ENCODE assay signal across 9 mouse cellular contexts in genomic region chr11:63919211-63920098, GRCm38 (mm10). TPM values are rescaled to one million over a fixed set of nuclear protein-coding genes. Genes with fewer than 3 reads are reported as not detected.
A peak's percentile ranks its signal among the peaks of the same experiment; 100 is the strongest.
DNase-seq lines count a peak whose midpoint lies in the region; ATAC-seq and TF ChIP-seq lines count a peak whose summit lies in the region.
"Had no signal": no experiment of that assay in that cellular context is flagged by ENCODE, and none has a peak within 500 bp of the region (broad histone marks: within the 10 kb centered on the region; RNA-seq: fewer than 3 reads in every experiment).

No protein-coding gene starts in this region.

- H3K4me1 ChIP-seq in kidney, postnatal 0 days (replicated peaks; ENCODE audit: insufficient read depth, low read length): peaks cover 15% of the 10 kb centered on the region; the same call in 1 of the 2 replicates
- peaks cover 6% of the 10 kb centered on the region for H3K4me1 ChIP-seq in embryonic facial prominence, embryonic 11.5 days (ENCODE audit: control insufficient read depth, insufficient read depth, low read length)
- H3K4me1 ChIP-seq in neural tube, embryonic 13.5 days (replicated peaks): peaks cover 74% of the 10 kb centered on the region

- peak overlapping the region; percentile 72 for H3K9ac ChIP-seq in kidney, postnatal 0 days (ENCODE audit: low read depth, low read length)
- peak overlapping the region; percentile 74 for H3K9ac ChIP-seq in embryonic facial prominence, embryonic 11.5 days (replicated peaks; ENCODE audit: low read length)
- peak overlapping the region; percentile 84 for H3K9ac ChIP-seq in neural tube, embryonic 13.5 days

- WGBS in kidney, postnatal 0 days: 6% methylated on average over 52 of the region's 52 CpGs
- WGBS in embryonic facial prominence, embryonic 11.5 days: under 1% methylated on average over 52 of the region's 52 CpGs
- under 1% methylated on average over 52 of the region's 52 CpGs for WGBS in neural tube, embryonic 13.5 days

- ATAC-seq in kidney, postnatal 0 days (replicated peaks; ENCODE audit: low FRiP score, low read depth): no peak
- no peak for ATAC-seq in embryonic facial prominence, embryonic 11.5 days (replicated peaks; ENCODE audit: insufficient number of reproducible peaks, low FRiP score, low TSS enrichment, low read depth)
- ATAC-seq in neural tube, embryonic 13.5 days (ENCODE audit: low read depth): no peak

- H3K4me2 ChIP-seq in kidney, postnatal 0 days (ENCODE audit: low read length): peak overlapping the region; percentile 73
- peak overlapping the region; percentile 96 for H3K4me2 ChIP-seq in embryonic facial prominence, embryonic 11.5 days (ENCODE audit: low read depth, low read length)
- peak overlapping the region; percentile 89 for H3K4me2 ChIP-seq in neural tube, embryonic 13.5 days

- no peaks in the 10 kb centered on the region for H3K9me3 ChIP-seq in kidney, postnatal 0 days (replicated peaks; ENCODE audit: low read length)
- H3K9me3 ChIP-seq in embryonic facial prominence, embryonic 11.5 days (replicated peaks; ENCODE audit: control insufficient read depth, low read length): no peaks in the 10 kb centered on the region
- no peaks in the 10 kb centered on the region for H3K9me3 ChIP-seq in neural tube, embryonic 13.5 days

- H3K36me3 ChIP-seq in kidney, postnatal 0 days (ENCODE audit: insufficient read depth, low read length): no peaks in the 10 kb centered on the region
- H3K36me3 ChIP-seq in embryonic facial prominence, embryonic 11.5 days (replicated peaks; ENCODE audit: control insufficient read depth, insufficient read depth, low read depth, low read length): no peaks in the 10 kb centered on the region
- H3K36me3 ChIP-seq in neural tube, embryonic 13.5 days: no peaks in the 10 kb centered on the region

- DNase-seq in kidney, postnatal 0 days (ENCODE audit: low spot score): no peak
- no peak for DNase-seq in kidney, adult 8-10 months
- peak; percentile 50 for DNase-seq in embryonic facial prominence, embryonic 11.5 days (ENCODE audit: low spot score)
- peak; percentile 25 to 51 for DNase-seq in kidney, postnatal 25 days
- no peak for DNase-seq in frontal cortex, adult 2 months (ENCODE audit: extremely low spot score in 1 of 2, low spot score in 1 of 2)
- no peak for DNase-seq in yolk sac, embryonic 10.5 days (ENCODE audit: low spot score)
- DNase-seq in layer of hippocampus, adult 9-10 months (ENCODE audit: low spot score): no peak

- peak overlapping the region; percentile 84 for H3K27ac ChIP-seq in kidney, postnatal 0 days
- no peak overlapping the region for H3K27ac ChIP-seq in embryonic facial prominence, embryonic 11.5 days (replicated peaks; ENCODE audit: low read depth, low read length)
- H3K27ac ChIP-seq in neural tube, embryonic 13.5 days (replicated peaks): peak overlapping the region; percentile 57; the same call in 1 of the 2 replicates
- H3K27ac ChIP-seq: macrophage had no signal

- peaks cover 5% of the 10 kb centered on the region; the same call in 1 of the 2 replicates for H3K27me3 ChIP-seq in kidney, postnatal 0 days (ENCODE audit: insufficient read depth, low read length)
- peaks cover 13% of the 10 kb centered on the region for H3K27me3 ChIP-seq in embryonic facial prominence, embryonic 11.5 days (ENCODE audit: control insufficient read depth, insufficient read depth, low read length)
- peaks cover 48% of the 10 kb centered on the region for H3K27me3 ChIP-seq in neural tube, embryonic 13.5 days

- TF ChIP-seq CTCF in kidney, postnatal 0 days (IDR thresholded peaks at IDR 0.05; ENCODE audit: low read depth): no peak

- H3K4me3 ChIP-seq in kidney, postnatal 0 days (replicated peaks; ENCODE audit: low read depth, low read length): peak overlapping the region; percentile 48
- H3K4me3 ChIP-seq in embryonic facial prominence, embryonic 11.5 days (ENCODE audit: low read depth, low read length): peak overlapping the region; percentile 75
- H3K4me3 ChIP-seq in neural tube, embryonic 13.5 days: peak overlapping the region; percentile 73

RNA-seq across cellular contexts. Expression of gene Hs3st3b1, which starts 2.6 kb away (rescaled TPM):
- polyA plus RNA-seq in kidney, postnatal 0 days (2015; fragmentation: Nextera tagmentation; extraction: Ambion mirVana): 25.7 and 27.1 TPM in 2 replicates
- 14.7 and 15.2 TPM in 2 replicates for polyA plus RNA-seq in embryonic facial prominence, embryonic 11.5 days (2014; fragmentation: Nextera tagmentation; extraction: Ambion mirVana)
- polyA plus RNA-seq in neural tube, embryonic 13.5 days (2015; fragmentation: Nextera tagmentation; extraction: Ambion mirVana): 7.3 and 9.4 TPM in 2 replicates
- 3.6 and 3.9 TPM in 2 replicates for polyA plus RNA-seq in frontal cortex, adult 2 months (2012; rRNA removed)

Comparison
In these comparisons a context has a peak if more than half of its experiments do, and no peak if none do; other contexts are left out.
1. DNase-seq: peak in embryonic facial prominence, embryonic 11.5 days (single experiment) and kidney, postnatal 25 days (2 of 2); none in kidney, postnatal 0 days (single experiment), kidney, adult 8-10 months (0 of 2), frontal cortex, adult 2 months (0 of 2), yolk sac, embryonic 10.5 days (single experiment) and layer of hippocampus, adult 9-10 months (single experiment).
2. Peak in every context shown above with its lines, with median percentiles within 50 percentile points of each other: H3K4me2 ChIP-seq, H3K4me3 ChIP-seq and H3K9ac ChIP-seq.